Mouse (Mus musculus) CD4-positive, CD25-positive, alpha-beta regulatory T cell, adult 2 months (primary cell): ENCODE results near the gene Cpt1a.

Experiments used
- DNase-seq: peaks from one replicate; pipeline ENCODE4 v3.0.0-alpha.2; 2012; ENCODE audit warnings: low read depth, low spot score

Gene Cpt1a

DNA sequence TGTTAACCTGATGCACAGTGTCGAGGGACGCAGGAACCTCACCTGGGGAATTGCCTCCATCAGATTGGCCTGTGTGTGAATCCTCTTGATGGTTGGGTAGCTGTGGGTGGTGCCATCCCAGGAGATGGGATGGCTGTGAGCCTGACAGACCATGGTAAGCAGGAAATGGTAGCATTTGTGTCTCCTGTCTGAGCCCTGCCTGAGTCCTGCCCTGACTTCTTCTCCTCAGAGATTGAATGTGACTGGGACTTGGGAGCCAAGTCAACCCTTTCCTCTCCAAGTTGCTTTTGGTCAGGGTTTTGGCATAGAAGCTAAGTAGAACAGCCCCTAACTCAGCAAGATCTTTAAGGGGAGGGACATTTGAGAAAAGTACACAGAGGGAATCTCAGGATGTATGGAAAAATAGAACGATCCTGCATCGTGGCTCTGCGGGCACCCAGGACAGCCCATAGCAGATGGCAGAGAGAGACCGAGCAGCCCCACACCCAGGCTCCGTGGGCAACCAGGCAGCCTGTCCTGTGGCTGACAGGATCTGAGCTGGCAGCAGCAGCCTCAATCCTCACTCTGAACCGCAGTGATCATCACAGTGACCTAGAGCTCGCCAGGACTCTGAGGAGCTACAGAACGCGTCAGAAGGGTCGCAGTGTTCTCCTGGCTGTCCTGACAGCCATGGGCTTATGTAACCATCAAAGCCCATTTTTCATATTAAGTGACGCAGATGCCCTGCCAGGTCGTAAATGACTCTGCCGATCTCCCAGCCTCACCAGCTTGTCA is 106.1 kb downstream of the Cpt1a start:
- no peak for DNase-seq

DNA sequence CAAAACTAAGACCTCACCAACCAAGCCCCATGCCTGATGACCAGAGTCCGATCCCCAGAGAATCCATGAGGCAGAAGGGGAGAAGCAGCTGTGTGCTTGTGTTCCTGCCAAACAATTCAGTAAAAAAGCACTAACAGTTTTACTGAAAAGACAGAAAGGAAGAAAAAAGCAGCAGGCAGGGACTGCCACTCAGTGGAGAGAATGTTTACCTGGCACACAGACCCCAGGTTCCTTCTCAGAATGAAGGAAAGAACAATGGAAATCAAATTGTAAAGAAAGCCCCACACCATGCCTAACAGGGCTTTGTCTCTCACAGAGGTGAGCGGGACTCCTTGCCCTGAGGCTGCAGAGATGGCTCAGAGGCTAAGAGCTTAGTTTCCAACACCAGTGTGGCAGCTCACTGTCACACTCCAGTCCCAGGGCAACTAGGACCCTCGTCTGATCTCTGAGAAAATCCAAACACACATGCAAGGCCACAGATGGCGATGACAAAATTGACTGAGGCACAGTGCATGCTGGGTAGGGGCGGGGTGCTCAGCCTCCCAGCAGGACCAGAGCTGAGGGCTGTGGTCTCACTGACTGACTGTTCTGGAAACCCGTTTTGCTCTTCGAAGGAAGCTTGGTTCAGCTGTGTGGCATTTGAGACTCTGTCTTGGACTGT is 107.2 kb downstream of the Cpt1a start:
- DNase-seq, result no peak

DNA sequence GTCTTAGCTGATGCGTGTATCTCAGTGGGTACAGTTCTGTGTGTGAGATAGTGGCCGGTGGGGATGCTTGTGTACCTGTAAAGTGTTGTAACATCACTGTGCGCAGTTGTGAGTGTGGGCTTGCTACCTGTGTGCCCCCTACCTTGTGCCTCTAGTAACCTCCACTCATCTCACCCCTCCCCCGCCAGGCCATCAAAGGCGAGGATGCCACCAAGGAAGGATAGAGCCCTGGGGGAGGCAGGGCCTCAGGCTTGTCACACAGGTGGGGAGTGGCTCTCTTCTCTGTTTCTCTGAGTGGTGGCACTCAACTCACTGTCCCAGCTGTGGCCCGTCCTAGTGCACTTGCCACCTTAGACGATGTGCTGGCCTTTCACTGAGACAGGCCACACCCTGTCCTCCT is 108.9 kb downstream of the Cpt1a start:
- DNase-seq, result no peak

DNA sequence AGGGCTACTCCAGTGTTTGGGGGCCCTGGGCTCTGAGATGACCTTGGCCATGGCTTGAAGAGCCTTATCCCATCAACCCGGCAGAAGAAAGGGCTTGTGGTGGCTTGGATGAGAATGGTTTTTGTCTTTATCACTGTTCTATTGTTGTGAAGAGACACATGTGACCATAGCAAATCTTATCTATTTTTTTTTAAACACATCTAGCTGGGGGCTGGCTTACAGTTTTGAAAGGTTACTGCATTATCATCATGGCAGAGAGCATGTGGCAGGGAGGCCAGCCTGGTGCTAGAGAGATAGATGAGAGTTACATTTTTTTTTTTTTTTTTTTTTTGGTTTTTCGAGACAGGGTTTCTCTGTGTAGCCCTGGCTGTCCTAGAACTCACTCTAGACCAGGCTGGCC is 109.8 kb downstream of the Cpt1a start:
- no peak for DNase-seq

GRCm38 (mm10) chr19:3434124-3434523 is 112.0 kb downstream of the Cpt1a start:
- no peak for DNase-seq

- no peak for DNase-seq
These were observed 112.5 kb downstream of the Cpt1a start for GRCm38 (mm10) chr19:3434641-3435040.
